Mouse (Mus musculus): ENCODE measurements around the gene Podn.

Podn gene

GRCm38 (mm10) chr4:107967966-107968682 is 128.1 kb downstream of the Podn start, which contains the start of gene Slc1a7:
TSS of gene Slc1a7 (plus strand) at chr4:107968332.
- no peak for DNase-seq (ENCODE audit: low spot score in 2 of 2)

- DNase-seq (ENCODE audit: low spot score in 2 of 2) = no peak
These were observed 129.7 kb downstream of the Podn start for GRCm38 (mm10) chr4:107966416-107967109.

Measured in right cerebral cortex, postnatal 10 days (tissue).